Mouse (Mus musculus) layer of hippocampus, adult 11-12 months (tissue): ENCODE data around the gene Camta1.

Experiments used
- DNase-seq: peaks from one replicate; pipeline ENCODE4 v3.0.0; 2022; ENCODE audit warnings: low spot score

The Camta1 gene

DNA sequence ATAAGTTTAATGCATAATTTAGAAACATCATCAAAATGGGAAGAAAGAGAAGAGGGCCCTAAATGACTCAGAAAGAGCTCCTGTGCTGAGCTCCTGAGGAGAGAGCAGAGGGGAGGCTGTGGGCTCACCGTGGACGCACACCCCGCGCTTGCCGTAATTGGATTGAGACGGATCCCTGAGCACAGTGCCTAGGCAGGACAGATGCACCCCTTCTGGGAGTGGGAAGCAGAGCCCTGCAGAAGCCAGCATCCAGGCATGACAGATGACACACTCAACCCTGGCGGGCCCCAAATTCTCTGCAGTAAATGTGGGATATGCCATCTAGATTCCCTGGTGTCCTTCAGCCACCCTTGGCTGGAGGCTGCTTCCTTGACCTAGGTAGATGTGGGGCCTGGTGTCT lies 654.1 kb downstream of the Camta1 start:
- peak; percentile 31 for DNase-seq

DNA sequence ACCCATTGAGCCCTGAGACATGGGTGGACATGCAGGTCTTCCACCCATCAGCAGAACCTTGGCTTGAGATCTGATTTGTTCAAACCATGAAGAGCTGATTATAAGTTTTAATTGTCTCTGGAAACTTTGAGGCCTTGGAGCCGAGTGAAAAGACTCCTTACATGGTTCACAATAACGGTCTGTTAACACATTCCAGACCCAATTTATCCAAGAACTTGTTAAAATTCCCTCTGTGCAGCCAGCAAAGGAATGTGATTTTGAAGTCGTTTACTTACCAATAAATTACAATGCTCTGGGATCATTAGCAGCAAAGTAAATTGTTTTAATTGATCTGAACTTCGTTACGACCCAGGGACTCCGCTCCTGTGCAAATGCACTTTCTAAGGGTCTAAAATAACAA lies 658.8 kb downstream of the Camta1 start:
- no peak for DNase-seq

- DNase-seq: peak; percentile 44
Observed at GRCm38 (mm10) chr4:151200316-151200715, 661.4 kb downstream of the Camta1 start.

DNA sequence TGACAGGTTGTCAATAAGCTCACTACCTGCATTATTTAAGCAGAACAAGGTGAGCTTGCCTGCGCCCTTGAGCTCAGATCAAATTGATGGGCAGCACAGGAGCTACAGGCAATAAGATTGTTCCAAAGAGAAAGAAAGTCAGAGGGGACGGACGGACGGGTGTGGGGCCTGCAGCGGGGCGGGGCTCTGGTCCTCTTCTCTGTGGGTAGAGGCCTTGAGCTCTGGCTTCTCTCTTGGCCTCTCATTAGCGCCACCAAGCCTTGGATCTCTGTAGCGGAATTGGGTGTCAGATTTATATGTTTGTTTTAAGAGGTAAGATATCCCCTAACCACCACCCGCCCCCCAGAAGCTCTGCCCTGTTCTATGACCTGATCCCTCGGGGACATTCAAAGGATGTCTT lies 666.5 kb downstream of the Camta1 start:
- DNase-seq: no peak

DNA sequence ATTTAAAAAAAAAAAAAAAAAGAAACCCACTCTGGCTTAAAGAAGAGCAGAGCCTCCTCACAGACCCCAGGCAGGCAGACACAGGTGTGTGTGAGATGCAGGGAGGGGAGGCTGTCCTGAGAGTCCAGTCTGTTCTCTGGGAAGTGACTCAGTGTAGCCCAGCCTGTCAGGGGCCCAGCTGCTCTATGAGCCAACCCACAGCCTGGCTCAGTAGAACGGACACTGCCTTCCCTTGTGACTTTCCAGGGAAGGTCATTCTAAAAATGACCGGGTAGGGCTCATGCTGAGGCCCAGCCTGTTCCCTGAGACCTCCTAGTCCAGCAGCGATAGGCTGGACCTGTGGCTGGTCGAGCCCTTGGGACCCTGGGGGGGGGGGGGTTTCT lies 667.0 kb downstream of the Camta1 start:
- no peak for DNase-seq

- DNase-seq: no peak
Observed at GRCm38 (mm10) chr4:151194030-151194714, 667.5 kb downstream of the Camta1 start.

- no peak for DNase-seq
Observed at GRCm38 (mm10) chr4:151186447-151186846, 675.2 kb downstream of the Camta1 start.

- DNase-seq: no peak
Observed at GRCm38 (mm10) chr4:151185750-151186149, 675.9 kb downstream of the Camta1 start.

- no peak for DNase-seq
Observed at GRCm38 (mm10) chr4:151180394-151180902, 681.2 kb downstream of the Camta1 start.

- no peak for DNase-seq
Observed at GRCm38 (mm10) chr4:151179639-151180038, 682.0 kb downstream of the Camta1 start.

- DNase-seq: peak; percentile 80
Observed at GRCm38 (mm10) chr4:151178970-151179378, 682.7 kb downstream of the Camta1 start.

GRCm38 (mm10) chr4:151172526-151172925 lies 689.1 kb downstream of the Camta1 start:
- DNase-seq: no peak

- DNase-seq: no peak
Observed at GRCm38 (mm10) chr4:151171117-151171516, 690.6 kb downstream of the Camta1 start.

GRCm38 (mm10) chr4:151170658-151171057 lies 691.0 kb downstream of the Camta1 start:
- no peak for DNase-seq

GRCm38 (mm10) chr4:151166969-151167368 lies 694.7 kb downstream of the Camta1 start:
- DNase-seq: no peak

- peak; percentile 93 for DNase-seq
Observed at GRCm38 (mm10) chr4:151165539-151165938, 696.1 kb downstream of the Camta1 start.

DNA sequence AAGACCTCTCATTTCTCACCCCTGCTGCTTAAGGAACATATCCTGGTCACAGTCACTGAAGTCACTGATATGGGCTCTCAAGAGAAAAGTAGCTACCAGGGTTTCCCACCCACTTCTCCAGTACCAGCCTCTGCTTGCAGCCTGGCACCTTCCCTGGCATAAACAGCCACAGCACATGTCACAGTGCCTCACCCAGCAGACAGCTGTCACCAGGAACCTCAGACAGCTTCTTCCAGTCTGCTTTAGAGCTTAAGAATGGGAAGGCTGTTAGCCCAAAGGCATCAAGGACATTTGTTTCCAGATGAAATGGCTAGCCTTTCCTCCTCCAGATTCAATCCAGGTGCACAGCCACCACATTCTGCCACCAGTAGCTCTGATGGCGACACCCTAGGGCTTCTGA lies 697.4 kb downstream of the Camta1 start:
- DNase-seq: no peak

GRCm38 (mm10) chr4:151161869-151162268 lies 699.8 kb downstream of the Camta1 start:
- DNase-seq: no peak

- no peak for DNase-seq
Observed at GRCm38 (mm10) chr4:151160932-151161331, 700.7 kb downstream of the Camta1 start.

DNA sequence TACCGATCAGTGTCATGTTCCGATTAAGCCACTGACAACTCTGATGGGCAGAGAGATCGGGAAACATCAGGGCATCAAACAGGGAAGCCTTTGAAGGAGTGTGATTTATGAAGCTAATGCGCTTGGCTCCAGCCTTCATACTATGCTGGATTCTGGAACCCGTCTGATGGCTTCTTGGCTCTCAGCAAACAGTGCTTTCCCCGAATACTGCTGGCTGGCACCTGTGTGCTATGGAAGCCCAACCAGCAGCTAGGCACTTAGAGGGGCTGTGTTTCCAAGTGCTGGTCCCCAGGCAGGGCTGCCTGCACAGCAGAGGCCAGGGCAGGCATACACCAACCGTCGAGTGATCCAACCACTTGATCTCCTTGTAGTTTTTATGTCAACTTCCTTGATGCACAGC lies 701.2 kb downstream of the Camta1 start:
- no peak for DNase-seq

DNA sequence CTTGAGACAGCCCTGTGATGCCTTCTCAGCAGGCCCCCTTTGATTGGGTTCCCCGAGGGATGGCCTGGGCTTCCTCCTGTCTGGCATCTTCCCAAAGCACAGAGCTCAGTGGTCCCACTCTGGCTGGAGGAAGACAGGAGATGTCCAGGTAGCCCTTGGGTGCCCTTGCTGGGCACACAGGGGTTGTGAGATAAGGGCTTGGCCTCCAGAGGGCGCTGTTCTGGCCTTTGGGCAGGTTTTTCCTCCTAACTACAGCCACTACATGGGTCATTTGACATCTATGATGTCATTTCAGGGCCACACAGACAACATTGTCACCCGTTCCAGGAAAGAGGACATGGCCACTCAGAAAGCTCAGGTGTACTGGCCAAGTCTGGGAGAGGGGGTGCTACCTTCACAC lies 703.4 kb downstream of the Camta1 start:
- no peak for DNase-seq

DNA sequence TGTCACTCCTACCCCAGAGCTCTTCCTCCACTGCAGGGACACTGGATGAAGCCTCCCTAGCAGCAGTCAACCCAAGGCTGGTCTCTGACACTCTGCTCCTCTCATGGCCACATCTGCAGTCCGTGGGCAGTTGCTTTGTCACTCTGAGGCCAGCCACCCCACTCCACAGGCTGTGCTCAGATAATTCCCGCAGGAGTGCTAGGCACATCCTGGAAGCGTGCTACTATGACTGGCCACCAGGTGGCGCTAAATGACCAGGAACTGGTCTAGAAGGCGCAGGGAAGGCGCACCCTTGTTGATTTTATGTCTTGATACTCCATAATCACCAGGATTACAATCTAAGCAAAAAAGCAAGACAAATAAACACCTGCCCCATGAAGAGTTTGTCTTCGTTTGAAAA lies 704.8 kb downstream of the Camta1 start:
- peak; percentile 89 for DNase-seq

GRCm38 (mm10) chr4:151155587-151155986 lies 706.1 kb downstream of the Camta1 start:
- no peak for DNase-seq

- no peak for DNase-seq
Observed at GRCm38 (mm10) chr4:151154306-151154705, 707.4 kb downstream of the Camta1 start.
